Mouse (Mus musculus) heart, embryonic 16.5 days (tissue): ENCODE measurements at regions not wholly inside any gene's neighbourhood (a gene's known extent, or its start where the extent isn't known, plus 50 kb on each side); places are given as distances from the start of the nearest gene placed in this dataset.
A peak's percentile ranks its signal among the peaks of the same experiment; 100 is the strongest.

Source experiments
- ATAC-seq: fragments of 200-750 bp; cut with Nextera tagmentation; replicated peaks from 2 replicates; pipeline ENCODE4 v1.8.0; 2017; ENCODE audit warnings: moderate number of reproducible peaks; ENCODE audit not compliant: insufficient read depth, low FRiP score; ENCODE audit errors: extremely low read depth
- H3K27ac ChIP-seq: fragments of 300-500 bp; sonication (generic); 2 replicates; pipeline ENCODE4 v1.5.1; 2014; ENCODE audit warnings: mild to moderate bottlenecking, low read length, control low read depth, moderate library complexity
- H3K27me3 ChIP-seq: fragments of 300-500 bp; sonication (generic); 2 replicates; pipeline ENCODE4 v1.6.1; 2014; ENCODE audit warnings: low read length, mixed read lengths; ENCODE audit not compliant: control insufficient read depth, insufficient read depth
- H3K36me3 ChIP-seq: fragments of 300-500 bp; sonication (generic); 2 replicates; pipeline ENCODE4 v1.6.1; 2014; ENCODE audit not compliant: control insufficient read depth, insufficient read depth
- H3K4me1 ChIP-seq: fragments of 300-500 bp; sonication (generic); 2 replicates; pipeline ENCODE4 v1.6.1; 2014; ENCODE audit warnings: low read length, mixed read lengths; ENCODE audit not compliant: control insufficient read depth, insufficient read depth
- H3K4me2 ChIP-seq: fragments of 300-500 bp; sonication (generic); 2 replicates; pipeline ENCODE4 v1.6.1; 2014; ENCODE audit warnings: low read depth, mild to moderate bottlenecking, control low read depth, low read length
- H3K4me3 ChIP-seq: fragments of 300-500 bp; sonication (generic); 2 replicates; pipeline ENCODE4 v1.5.1; 2014; ENCODE audit warnings: mild to moderate bottlenecking, control low read depth, low read length
- H3K9ac ChIP-seq: fragments of 300-500 bp; sonication (generic); 2 replicates; pipeline ENCODE4 v1.6.1; 2014; ENCODE audit warnings: low read length, control low read depth
- H3K9me3 ChIP-seq: fragments of 300-500 bp; sonication (generic); replicated peaks from 2 replicates; pipeline ENCODE4 v1.6.1; 2016; ENCODE audit warnings: low read length; ENCODE audit not compliant: control insufficient read depth
- WGBS: fragments of 180-500 bp; shearing (Covaris S2); extraction: QIAGEN DNeasy Blood & Tissue Kit; methylation state at CpG from one replicate; pipeline ENCODE4 v1.1.7; 2014; 5-methylcytosine and 5-hydroxymethylcytosine counted together

DNA sequence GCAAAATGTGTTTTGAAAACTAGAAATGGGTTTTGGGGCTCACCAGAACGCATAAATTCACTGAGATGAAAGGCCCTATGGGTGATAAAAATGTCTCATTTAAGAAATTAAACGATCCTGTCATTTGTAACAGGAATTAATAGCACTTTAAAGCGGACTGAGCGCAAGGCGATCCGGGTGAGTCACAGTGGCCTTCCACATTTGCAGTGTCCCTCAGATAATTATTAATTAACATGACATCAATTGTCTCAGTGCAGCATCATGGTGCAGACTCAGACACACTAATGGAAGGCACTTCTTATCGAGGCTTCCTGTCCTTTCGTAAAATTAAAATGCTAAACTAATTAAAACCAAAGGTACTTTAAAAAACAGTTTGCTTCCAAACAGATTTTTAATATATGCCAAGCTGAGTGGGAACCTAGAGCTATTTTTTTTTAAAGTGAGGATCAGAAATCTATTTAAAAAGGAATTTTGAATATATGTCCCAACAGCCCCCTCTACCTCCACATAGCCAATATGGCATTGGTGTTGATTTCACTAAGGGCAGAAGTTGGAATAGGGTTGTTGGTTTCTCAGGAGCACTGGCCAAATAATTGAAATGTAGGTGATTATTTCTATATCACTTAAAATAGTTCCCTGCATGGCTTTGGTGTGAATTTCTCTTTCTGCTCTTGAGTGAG is 262.0 kb upstream of the Id2 start:
- no peaks in the 10 kb centered on the region for H3K27me3 ChIP-seq
- no peaks in the 10 kb centered on the region for H3K9me3 ChIP-seq
- H3K4me1 ChIP-seq: no peaks in the 10 kb centered on the region
- no peak for ATAC-seq
- no peak overlapping the region for H3K4me3 ChIP-seq
- no peak overlapping the region for H3K4me2 ChIP-seq
- H3K9ac ChIP-seq: no peak overlapping the region
- no peaks in the 10 kb centered on the region; the same call in 1 of the 2 replicates for H3K36me3 ChIP-seq
- 87% methylated on average over 8 of the region's 8 CpGs for WGBS
- H3K27ac ChIP-seq: no peak overlapping the region

DNA sequence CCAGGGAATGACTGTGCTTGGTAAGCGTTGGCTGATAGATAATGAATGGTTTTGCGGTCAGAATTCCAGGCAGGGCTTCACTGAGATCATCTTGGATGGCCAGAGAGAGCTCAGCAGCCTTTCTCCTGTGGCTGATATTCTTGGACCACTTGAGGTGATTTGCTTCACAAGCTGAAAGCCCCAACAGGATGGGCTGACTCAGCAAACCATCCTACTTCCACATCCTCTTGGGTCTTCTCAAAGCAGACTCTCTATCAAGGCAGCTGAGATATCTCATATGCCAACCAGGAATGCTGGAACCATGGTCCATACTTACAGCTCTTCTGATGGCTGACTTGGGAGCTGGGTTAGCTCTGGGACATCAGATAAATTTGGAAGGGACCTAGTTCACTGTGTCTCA is 259.8 kb upstream of the Id2 start:
- Histone ChIP-seq H3K27ac (no peak overlapping the region), H3K4me1 (no peaks in the 10 kb centered on the region), H3K4me3 (no peak overlapping the region), H3K9me3 (no peaks in the 10 kb centered on the region), H3K9ac (no peak overlapping the region), H3K36me3 (no peaks in the 10 kb centered on the region; the same call in 1 of the 2 replicates), H3K4me2 (no peak overlapping the region), H3K27me3 (no peaks in the 10 kb centered on the region)
- WGBS: 44% methylated on average over 2 of the region's 2 CpGs
- no peak for ATAC-seq

DNA sequence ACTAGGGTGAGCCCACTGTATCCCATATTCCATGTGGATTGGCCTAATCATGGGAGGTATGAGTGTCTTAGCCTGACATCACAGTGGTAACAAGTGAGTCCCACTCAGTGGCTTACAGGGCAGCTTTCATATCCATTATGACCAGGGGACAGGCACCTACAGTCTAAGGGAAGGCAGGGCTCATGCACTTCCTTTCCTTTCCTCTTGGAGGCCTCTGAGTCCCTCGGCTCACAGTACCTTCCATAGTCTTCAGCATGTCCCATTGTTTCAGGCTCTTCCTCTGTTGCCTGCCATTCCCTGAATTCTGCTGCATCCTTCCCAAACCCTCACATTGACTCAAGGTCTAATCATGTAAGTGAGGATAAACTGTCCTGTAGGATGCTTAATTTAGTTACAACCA is 258.3 kb upstream of the Id2 start:
- WGBS: 56% methylated on average over 1 of the region's 1 CpGs
- H3K4me1 ChIP-seq: no peaks in the 10 kb centered on the region
- H3K27me3 ChIP-seq: no peaks in the 10 kb centered on the region
- H3K27ac ChIP-seq: no peak overlapping the region
- no peaks in the 10 kb centered on the region for H3K9me3 ChIP-seq
- no peak overlapping the region for H3K4me2 ChIP-seq
- H3K9ac ChIP-seq: no peak overlapping the region
- no peaks in the 10 kb centered on the region for H3K36me3 ChIP-seq
- no peak for ATAC-seq
- H3K4me3 ChIP-seq: no peak overlapping the region

DNA sequence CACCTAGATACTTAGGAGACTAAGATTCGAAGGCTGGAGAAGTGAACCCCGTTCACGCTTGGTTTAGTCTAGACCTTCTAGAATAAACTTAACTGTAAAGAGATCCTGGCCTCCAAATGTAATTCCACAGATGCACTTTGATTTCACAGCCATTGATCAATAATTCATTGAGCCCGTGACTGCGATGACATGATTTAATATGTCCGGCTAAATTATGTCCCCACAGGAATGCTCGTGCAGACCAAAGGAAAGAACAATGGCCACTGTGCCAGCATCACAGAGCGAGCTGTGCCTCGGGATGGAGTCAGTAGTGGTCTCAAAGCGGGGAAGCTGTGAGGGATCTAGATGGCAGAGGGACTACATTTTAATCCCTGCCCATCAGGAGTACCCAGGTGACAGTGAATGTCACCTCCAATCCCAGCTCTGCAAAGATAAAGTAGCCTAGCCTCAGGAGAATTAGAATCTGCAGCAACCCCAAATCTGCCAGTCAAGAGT is 256.5 kb upstream of the Id2 start:
- Histone ChIP-seq H3K4me1 (no peaks in the 10 kb centered on the region), H3K27ac (no peak overlapping the region), H3K9me3 (no peaks in the 10 kb centered on the region; the same call in 1 of the 2 replicates), H3K27me3 (no peaks in the 10 kb centered on the region), H3K4me3 (no peak overlapping the region), H3K9ac (no peak overlapping the region), H3K4me2 (no peak overlapping the region), H3K36me3 (no peaks in the 10 kb centered on the region)
- 91% methylated on average over 10 of the region's 10 CpGs for WGBS
- no peak for ATAC-seq

DNA sequence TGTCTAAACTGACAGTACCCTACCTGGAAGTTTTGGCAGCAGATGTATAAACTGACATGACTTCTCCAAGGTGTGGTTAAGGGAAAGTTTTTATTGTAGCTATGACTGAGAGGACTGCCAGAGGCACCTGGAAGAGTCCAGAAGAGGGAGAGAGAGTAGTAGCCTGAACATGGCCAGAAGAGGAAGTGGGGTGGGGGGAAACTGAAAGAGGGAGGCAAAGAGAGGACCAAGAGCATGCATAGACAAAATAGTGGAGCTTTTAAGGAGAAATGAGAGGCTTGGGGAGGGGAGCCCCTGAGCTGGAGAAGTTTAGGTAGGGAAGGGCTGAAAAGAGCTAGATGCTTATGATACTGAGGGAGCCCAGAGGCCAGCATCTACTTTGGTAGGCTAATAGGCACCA is 255.2 kb upstream of the Id2 start:
- Histone ChIP-seq H3K9ac (no peak overlapping the region), H3K36me3 (no peaks in the 10 kb centered on the region), H3K27ac (no peak overlapping the region), H3K4me2 (no peak overlapping the region), H3K4me3 (no peak overlapping the region), H3K9me3 (no peaks in the 10 kb centered on the region; the same call in 1 of the 2 replicates), H3K27me3 (no peaks in the 10 kb centered on the region), H3K4me1 (no peaks in the 10 kb centered on the region)
- no peak for ATAC-seq

DNA sequence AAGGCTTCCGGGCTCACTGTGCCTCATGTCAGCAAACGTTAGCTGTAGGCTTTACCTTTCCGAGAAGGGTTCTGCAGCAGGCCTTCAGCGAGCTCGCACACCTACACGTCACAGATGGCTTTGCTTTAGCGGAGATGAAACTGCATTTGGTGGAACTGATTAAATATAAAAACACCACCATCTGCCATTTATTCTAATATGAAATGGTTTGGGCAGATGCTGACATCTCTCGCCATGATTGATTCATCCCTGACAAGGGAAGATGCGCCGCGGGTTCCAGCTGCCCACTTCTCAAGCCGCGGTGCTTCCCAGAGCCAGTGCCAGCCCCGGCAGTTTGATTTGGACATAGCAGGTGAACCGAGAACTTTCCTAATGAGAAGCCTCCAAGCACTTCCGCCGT is 247.4 kb upstream of the Id2 start:
- Histone ChIP-seq H3K27me3 (no peaks in the 10 kb centered on the region), H3K9me3 (no peaks in the 10 kb centered on the region; the same call in 1 of the 2 replicates), H3K36me3 (no peaks in the 10 kb centered on the region), H3K4me2 (no peak overlapping the region), H3K9ac (no peak overlapping the region), H3K4me1 (no peaks in the 10 kb centered on the region), H3K27ac (no peak overlapping the region), H3K4me3 (no peak overlapping the region)
- ATAC-seq: no peak
- WGBS: 86% methylated on average over 17 of the region's 17 CpGs

DNA sequence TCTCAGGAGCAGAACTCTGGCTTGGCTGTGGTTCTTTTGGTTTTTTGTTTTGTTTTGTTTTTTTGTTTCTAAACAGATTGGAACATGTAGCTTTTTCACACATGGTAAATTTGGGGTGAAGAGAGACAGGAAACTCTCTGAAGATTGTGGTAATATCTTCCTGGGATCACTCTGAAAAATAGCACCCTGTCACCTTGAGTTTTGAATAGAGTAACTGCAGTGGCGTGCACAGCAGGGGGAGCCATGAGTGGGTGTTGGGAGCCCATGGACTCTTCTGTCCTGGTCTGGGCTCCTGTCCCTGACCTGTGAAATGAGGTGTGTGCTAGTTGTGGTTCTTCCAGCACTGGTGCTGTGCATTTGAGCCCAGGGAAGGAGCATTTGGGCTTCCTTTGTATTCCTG is 241.8 kb upstream of the Id2 start:
- H3K27ac ChIP-seq: no peak overlapping the region
- WGBS: 78% methylated on average over 1 of the region's 1 CpGs
- no peak overlapping the region for H3K4me2 ChIP-seq
- H3K9me3 ChIP-seq: no peaks in the 10 kb centered on the region
- no peaks in the 10 kb centered on the region for H3K27me3 ChIP-seq
- H3K9ac ChIP-seq: no peak overlapping the region
- H3K4me1 ChIP-seq: no peaks in the 10 kb centered on the region
- H3K4me3 ChIP-seq: no peak overlapping the region
- 0 out of 2 replicates have a peak, but pooled peaks have one; percentile 23 for ATAC-seq
- H3K36me3 ChIP-seq: no peaks in the 10 kb centered on the region

DNA sequence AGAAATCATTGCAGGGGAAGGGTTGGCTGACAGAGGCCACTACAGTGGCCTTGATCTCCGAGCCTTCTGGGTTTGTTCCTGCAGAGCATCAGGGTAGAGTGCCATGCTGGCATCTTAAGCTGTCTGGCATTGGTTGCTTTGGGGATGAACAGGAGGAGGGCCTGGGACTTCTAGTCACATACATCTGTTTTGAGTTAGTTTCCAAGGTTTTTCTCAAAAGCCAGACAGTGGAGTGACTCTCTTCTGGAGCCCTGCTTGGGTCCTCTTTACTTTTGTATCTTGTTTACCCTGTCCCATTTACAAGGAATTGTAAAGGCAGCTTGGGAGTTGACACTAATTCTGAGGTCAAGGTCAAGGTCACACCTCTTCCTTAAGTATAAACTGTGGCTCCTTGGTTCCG is 239.0 kb upstream of the Id2 start:
- ATAC-seq: no peak
- H3K4me2 ChIP-seq: no peak overlapping the region
- H3K36me3 ChIP-seq: no peaks in the 10 kb centered on the region
- WGBS: 67% methylated on average over 2 of the region's 2 CpGs
- H3K4me3 ChIP-seq: no peak overlapping the region
- H3K9me3 ChIP-seq: no peaks in the 10 kb centered on the region
- no peak overlapping the region for H3K9ac ChIP-seq
- H3K27ac ChIP-seq: no peak overlapping the region
- no peaks in the 10 kb centered on the region for H3K4me1 ChIP-seq
- H3K27me3 ChIP-seq: no peaks in the 10 kb centered on the region

DNA sequence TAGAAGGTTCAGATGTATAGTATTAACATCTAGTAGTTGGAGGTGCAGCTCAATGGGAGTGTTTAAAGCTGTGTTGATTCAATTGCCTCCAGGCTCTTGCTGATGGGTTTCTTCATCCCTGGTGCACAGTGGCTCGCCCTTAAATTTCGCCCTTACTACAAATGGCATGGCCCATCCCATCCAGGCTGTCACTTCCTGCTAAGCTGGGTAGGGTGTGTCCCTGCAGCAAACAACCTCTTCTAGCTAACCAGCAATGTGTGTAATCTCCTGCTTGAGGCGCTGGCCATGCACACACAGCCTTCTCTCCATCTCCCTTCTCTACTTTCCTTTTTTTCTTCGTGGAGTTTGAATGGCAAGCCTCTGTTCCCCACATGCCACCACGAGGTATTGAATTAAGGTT is 238.1 kb upstream of the Id2 start:
- Histone ChIP-seq H3K9ac (no peak overlapping the region), H3K36me3 (no peaks in the 10 kb centered on the region), H3K4me3 (no peak overlapping the region), H3K4me1 (peaks cover 6% of the 10 kb centered on the region), H3K27ac (no peak overlapping the region), H3K4me2 (no peak overlapping the region), H3K9me3 (no peaks in the 10 kb centered on the region), H3K27me3 (no peaks in the 10 kb centered on the region)
- ATAC-seq: no peak
- 80% methylated on average over 5 of the region's 5 CpGs for WGBS
